Mouse (Mus musculus) cortical plate, adult 2 months (tissue): ENCODE measurements around the gene Ddo.

Experiments used
- CTCF ChIP-seq: fragments of 200-500 bp; IDR thresholded peaks from 2 replicates; pipeline ENCODE4 v1.5.1; 2011; ENCODE audit warnings: mild to moderate bottlenecking, control low read depth, low read length; ENCODE audit not compliant: insufficient read depth; ENCODE audit errors: extremely low read depth
- POLR2A ChIP-seq: fragments of 200-500 bp; IDR thresholded peaks from 2 replicates; pipeline ENCODE4 v1.6.1; 2011; ENCODE audit warnings: mild to moderate bottlenecking, low read length, control low read depth; ENCODE audit not compliant: insufficient read depth; ENCODE audit errors: extremely low read depth

GRCm38 (mm10) chr10:40719062-40719461, 89.3 kb downstream of the Ddo start:
- TF ChIP-seq CTCF (no peak), POLR2A (no peak)
